Mouse (Mus musculus) left cerebral cortex, postnatal 14 days (tissue): ENCODE results near the gene Prmt7. TPM values are rescaled to one million over a fixed set of nuclear protein-coding genes. Genes with fewer than 3 reads are reported as not detected.

Experiments used
- DNase-seq, 2 experiments: peaks; one replicate each; pipeline ENCODE4 v3.0.0; 2021 to 2022; ENCODE audit warnings: low spot score in 2 of 2, mixed read lengths in 1 of 2
- intact Hi-C: fragments of 180-260 bp; cut with DNase I; formaldehyde crosslinking; loops from one replicate; pipeline ENCODE4 v1.15.1; 2025
- total RNA-seq, 2 experiments: library from RNA; stranded (reverse); gene quantifications; 2 replicates each; pipeline ENCODE4 v1.2.3; 2021

Gene Prmt7
- total RNA-seq, 2 experiments from 2014 or later: 37.1 to 37.8 TPM

- intact Hi-C loops: loop anchor here (5.0 kb wide), 1 partner anchor 73 kb away; the partner anchor contains the start of gene Esrp2
- DNase-seq: peak in 1 of 2 experiments; percentile 62
Measured at GRCm38 (mm10) chr8:106210035-106210731, 553 bp upstream of the Prmt7 start.

DNA sequence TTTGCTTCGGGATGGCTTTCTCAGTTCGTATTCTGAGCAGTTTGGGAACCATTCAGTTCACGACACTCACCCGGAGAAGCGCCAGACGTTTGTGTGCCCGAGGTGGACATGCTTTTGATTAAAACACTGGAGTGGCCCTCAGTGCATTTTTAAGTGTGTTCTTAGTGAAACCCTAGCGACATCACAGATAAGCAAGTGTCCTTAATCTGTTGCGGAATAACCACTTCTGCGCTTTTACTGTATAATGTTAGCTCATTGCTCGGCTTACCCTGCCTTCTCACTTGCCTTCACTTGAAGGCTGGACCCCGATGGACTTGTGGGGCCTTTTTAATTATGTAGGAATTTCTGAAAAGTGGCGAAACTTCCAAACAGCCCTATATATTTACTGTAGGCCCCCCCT, 685 bp downstream of the Prmt7 start:
- DNase-seq: no peak
- intact Hi-C loops: loop anchor here (5.0 kb wide), 1 partner anchor 74 kb away; the partner anchor contains the start of gene Esrp2

DNA sequence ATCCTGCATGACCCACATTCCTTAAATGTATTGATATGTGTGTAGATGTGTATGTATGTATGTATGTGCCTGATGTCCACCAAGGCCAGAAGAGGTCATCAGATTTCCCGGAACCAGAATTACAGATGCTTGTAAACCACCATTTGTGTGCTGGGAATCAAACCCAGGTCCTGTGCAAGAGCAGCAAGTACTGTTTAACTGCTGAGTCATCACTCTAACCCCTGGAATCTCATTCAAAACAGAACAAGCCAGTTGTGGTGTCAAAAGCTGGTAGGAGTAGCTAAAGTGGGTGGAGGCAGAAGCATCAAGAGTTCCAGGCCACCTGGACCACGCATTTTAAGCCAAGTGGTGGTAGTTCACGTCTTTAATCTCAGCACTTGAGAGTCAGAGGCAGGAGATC, 3.2 kb downstream of the Prmt7 start:
- no peak for DNase-seq
- intact Hi-C loops: loop anchor here (5.0 kb wide), 1 partner anchor 77 kb away; the partner anchor contains the start of gene Esrp2

DNA sequence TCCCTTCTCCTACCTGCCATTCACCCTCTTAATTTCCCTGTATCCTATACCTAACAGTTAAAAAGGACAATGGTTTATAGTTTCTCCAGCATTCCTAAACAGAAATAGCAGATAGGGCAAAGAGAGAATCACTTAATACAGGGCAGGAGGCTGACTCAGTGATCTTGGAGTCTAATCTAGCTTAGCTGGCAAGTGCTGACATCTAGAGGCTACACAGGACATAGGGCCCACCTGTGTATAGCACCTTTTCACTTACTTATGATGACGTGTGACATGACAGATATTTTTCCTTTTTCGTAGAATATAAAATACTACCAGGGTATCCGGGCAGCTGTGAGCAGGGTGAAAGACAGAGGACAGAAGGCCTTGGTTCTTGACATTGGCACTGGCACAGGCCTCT, 8.9 kb downstream of the Prmt7 start:
- intact Hi-C loops: no loop called here
- DNase-seq: no peak

- peak; percentile 52 to 69 for DNase-seq
Measured at GRCm38 (mm10) chr8:106226589-106226988, 15.9 kb downstream of the Prmt7 start.

DNA sequence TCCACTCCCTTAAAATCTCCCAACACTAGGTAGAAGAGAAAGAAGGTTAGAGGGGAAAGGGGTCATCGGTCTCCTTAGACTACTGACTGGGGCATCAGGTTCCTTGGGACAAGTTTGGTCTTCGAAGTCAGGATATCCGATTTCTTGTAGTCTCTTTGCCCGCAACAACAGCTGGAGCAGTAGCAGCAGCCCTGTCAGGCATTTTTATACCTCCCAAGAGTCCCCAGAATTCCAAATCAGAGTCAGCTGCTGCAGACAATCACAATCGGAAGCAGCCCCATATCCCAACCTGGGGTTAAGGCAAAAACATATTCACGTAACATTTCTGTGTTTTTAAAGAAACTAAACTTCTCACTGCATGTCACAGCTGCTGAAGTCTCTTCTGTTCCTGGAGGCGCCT, 20.8 kb downstream of the Prmt7 start:
- no peak for DNase-seq
- intact Hi-C loops: no loop called here

More at GRCm38 (mm10) chr8:106226589-106226988, 15.9 kb downstream of the Prmt7 start:
- intact Hi-C loops: no loop called here

GRCm38 (mm10) chr8:106232751-106233150, 22.0 kb downstream of the Prmt7 start:
- intact Hi-C loops: no loop called here
- no peak for DNase-seq

- no peak for DNase-seq
- intact Hi-C loops: no loop called here
Measured at GRCm38 (mm10) chr8:106234567-106235261, 24.0 kb downstream of the Prmt7 start.

DNA sequence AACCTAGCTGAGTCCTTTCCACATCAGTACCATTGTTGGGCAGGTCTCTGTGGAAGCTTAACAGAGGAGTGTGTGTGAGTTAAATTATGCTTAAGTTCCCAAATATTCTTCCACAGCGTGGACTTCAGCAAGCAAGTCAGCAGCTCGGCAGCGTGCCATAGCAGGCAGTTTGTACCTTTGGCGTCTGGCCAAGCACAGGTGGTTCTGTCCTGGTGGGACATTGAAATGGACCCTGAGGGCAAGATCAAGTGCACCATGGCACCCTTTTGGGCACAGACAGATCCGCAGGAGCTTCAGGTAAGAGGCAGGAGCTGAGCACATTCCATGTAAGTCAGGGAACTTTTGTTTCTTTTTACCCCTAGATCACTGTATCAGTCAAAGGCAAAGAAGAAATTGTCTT, 26.4 kb downstream of the Prmt7 start:
- intact Hi-C loops: no loop called here

DNA sequence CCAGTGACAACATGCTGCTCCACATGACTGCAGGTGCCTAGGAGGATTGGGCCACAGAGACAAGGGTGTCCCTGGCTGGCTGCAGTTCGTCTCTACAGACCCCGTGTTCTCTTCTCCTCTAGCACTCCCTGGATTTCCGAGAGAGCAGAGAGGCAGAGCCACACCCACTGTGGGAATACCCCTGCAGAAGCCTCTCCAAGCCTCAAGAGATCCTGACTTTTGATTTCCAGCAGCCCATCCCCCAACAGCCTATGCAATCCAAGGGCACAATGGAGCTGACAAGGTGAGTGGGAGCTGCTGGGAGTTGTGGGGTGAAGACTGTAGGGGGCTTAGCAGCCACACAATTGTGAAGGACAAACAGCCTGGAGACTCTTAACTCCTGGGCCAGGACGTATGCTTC, 39.5 kb downstream of the Prmt7 start:
- intact Hi-C loops: no loop called here
- no peak for DNase-seq

More for the DNA sequence above, 26.4 kb downstream of the Prmt7 start:
- no peak for DNase-seq

GRCm38 (mm10) chr8:106258169-106258568, 47.4 kb downstream of the Prmt7 start:
- no peak for DNase-seq
- intact Hi-C loops: loop anchor here (5.0 kb wide), 1 partner anchor 144 kb away; no protein-coding TSS in a partner anchor

DNA sequence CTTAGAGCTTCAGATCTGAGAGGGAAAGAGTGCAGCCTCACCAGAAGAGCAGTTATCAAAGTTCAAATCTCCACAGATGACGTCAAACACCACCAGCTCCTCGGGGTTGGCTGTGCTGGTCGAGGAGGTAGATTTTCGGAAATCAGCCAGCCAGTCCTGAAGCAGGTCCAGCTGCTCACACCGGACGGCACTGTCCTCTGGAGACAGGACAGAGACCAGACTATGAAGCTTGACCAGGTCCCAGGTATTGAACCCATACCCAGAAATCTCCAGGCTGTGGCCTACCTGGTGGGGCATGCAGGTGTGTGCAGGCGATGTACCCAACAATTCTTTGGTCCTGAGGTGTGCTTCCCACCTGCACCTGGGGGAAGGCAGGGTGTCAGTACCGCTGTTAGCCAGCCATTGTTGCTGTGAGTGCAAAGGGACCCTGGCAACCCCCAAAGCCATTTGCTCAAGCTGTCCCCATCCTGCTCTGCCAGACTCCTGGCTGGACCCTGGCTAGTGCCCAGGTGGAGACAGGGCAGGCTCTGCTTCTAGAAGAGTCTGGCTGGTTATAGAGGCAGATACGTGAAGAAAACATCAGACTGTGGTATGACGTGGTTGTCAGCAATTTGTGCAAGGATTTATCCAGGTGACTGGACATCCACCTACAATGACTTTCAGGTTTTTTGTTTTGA, 49.0 kb downstream of the Prmt7 start:
- intact Hi-C loops: loop anchor here (5.0 kb wide), 1 partner anchor 143 kb away; no protein-coding TSS in a partner anchor

DNA sequence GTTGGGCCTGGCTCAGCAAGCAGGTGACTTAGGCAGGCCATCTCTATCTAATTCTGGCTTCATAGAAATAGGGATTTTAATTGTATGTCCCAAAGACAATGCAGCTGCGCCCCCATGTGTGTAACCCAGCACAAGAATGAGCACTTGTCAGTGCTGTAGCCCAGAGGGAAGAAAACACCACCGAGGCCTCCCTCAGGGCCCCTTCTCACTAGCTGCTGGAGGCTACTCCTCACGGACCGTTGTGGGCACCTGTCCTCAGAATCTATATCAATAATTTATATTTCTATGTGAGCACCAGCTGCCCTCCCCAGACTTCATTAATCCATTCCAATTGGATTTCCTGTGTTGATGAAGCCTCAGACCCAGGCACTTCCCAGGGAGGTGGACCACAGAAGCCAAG, 50.2 kb downstream of the Prmt7 start:
- DNase-seq: no peak
- intact Hi-C loops: no loop called here

More for the DNA sequence above, 49.0 kb downstream of the Prmt7 start:
- DNase-seq: no peak

DNA sequence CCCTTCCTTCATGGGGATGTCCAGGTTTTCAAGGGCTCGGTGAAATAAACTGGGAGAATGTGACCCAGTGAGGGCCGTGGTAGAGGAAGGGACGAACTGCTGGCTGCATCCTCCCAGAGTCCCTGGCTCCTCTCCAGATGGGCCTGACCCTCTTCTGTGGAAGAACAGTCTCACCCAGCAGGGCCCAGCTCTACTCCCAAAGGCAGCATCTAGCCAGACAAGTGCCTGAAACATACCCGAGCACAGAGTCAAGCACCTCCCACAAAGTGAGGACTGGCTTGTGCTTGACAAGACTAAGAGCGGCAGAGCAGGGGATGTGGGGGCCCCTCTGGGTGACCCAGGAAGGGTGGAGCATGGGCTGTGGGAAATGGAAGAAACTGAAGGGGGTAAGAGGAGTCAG, 51.6 kb downstream of the Prmt7 start:
- intact Hi-C loops: no loop called here
- DNase-seq: no peak

- intact Hi-C loops: no loop called here
- no peak for DNase-seq
Measured at GRCm38 (mm10) chr8:106263928-106264327, 53.2 kb downstream of the Prmt7 start.

- no peak for DNase-seq
Measured at GRCm38 (mm10) chr8:106265398-106265797, 54.7 kb downstream of the Prmt7 start.

GRCm38 (mm10) chr8:106268710-106269346, 58.1 kb downstream of the Prmt7 start:
- no peak for DNase-seq
- intact Hi-C loops: no loop called here

More at GRCm38 (mm10) chr8:106265398-106265797, 54.7 kb downstream of the Prmt7 start:
- intact Hi-C loops: no loop called here

- intact Hi-C loops: loop anchor here (5.0 kb wide), 1 partner anchor 66 kb away; the partner anchor contains the start of gene Smpd3
Measured at GRCm38 (mm10) chr8:106270804-106271203, 60.1 kb downstream of the Prmt7 start.

DNA sequence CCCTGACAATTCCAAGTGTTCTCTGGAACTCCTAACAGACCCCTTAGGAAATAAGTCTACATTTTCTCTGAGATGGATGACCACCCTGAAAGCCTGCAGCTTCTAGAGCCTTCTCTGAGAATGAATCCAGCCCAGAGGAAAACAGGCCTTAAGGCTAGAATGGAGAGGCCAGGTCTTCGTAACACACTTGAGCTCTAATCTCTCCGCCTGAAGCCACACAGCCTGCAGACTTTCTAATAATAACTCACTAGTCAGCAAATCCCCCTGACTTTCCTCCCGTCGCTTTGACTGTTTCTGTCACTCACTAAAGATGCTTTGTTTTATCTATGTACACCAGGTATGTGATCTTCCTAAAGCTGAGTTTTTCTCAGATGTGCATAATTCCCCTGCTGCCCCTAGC, 60.6 kb downstream of the Prmt7 start:
- intact Hi-C loops: loop anchor here (5.0 kb wide), 1 partner anchor 66 kb away; the partner anchor contains the start of gene Smpd3
- DNase-seq: no peak

More at GRCm38 (mm10) chr8:106270804-106271203, 60.1 kb downstream of the Prmt7 start:
- peak; percentile 77 to 85 for DNase-seq
